Mouse (Mus musculus) hindbrain, embryonic 12.5 days (tissue): Measurements from ENCODE around the gene Trhr2. TPM values are rescaled to one million over a fixed set of nuclear protein-coding genes. Genes with fewer than 3 reads are reported as not detected.

Source experiments
- ATAC-seq: fragments of 200-750 bp; cut with Nextera tagmentation; 2 replicates; pipeline ENCODE4 v1.8.0; 2017; ENCODE audit warnings: moderate TSS enrichment; ENCODE audit not compliant: low FRiP score
- H3K27ac ChIP-seq: fragments of 300-500 bp; sonication (generic); 2 replicates; pipeline ENCODE4 v1.5.1; 2016; ENCODE audit warnings: mild to moderate bottlenecking
- H3K27me3 ChIP-seq: fragments of 300-500 bp; sonication (generic); 2 replicates; pipeline ENCODE4 v1.6.1; 2016; ENCODE audit warnings: mild to moderate bottlenecking
- H3K36me3 ChIP-seq: fragments of 300-500 bp; sonication (generic); 2 replicates; pipeline ENCODE4 v1.6.1; 2016; ENCODE audit warnings: mild to moderate bottlenecking
- H3K4me1 ChIP-seq: fragments of 300-500 bp; sonication (generic); 2 replicates; pipeline ENCODE4 v1.6.1; 2016
- H3K4me2 ChIP-seq: fragments of 300-500 bp; sonication (generic); replicated peaks from 2 replicates; pipeline ENCODE4 v1.6.1; 2016; ENCODE audit warnings: mild to moderate bottlenecking
- H3K4me3 ChIP-seq: fragments of 300-500 bp; sonication (generic); 2 replicates; pipeline ENCODE4 v1.5.1; 2016; ENCODE audit warnings: mild to moderate bottlenecking
- H3K9ac ChIP-seq: fragments of 300-500 bp; sonication (generic); 2 replicates; pipeline ENCODE4 v1.6.1; 2016; ENCODE audit warnings: mild to moderate bottlenecking, moderate library complexity
- H3K9me3 ChIP-seq: fragments of 300-500 bp; sonication (generic); replicated peaks from 2 replicates; pipeline ENCODE4 v1.6.1; 2016; ENCODE audit warnings: mild to moderate bottlenecking
- WGBS: fragments of 180-500 bp; shearing (Covaris S2); methylation state at CpG from one replicate; pipeline ENCODE4 v1.1.7; 2016; 5-methylcytosine and 5-hydroxymethylcytosine counted together
- polyA plus RNA-seq: library from polyadenylated mRNA; unstranded; fragments of >200 nt; fragmentation: Nextera tagmentation; extraction: Ambion mirVana; gene quantifications from 2 replicates; pipeline ENCODE4 v1.2.1, GENCODE M21; 2016

Gene Trhr2
- polyA plus RNA-seq, 1 experiment from 2014 or later: not detected

DNA sequence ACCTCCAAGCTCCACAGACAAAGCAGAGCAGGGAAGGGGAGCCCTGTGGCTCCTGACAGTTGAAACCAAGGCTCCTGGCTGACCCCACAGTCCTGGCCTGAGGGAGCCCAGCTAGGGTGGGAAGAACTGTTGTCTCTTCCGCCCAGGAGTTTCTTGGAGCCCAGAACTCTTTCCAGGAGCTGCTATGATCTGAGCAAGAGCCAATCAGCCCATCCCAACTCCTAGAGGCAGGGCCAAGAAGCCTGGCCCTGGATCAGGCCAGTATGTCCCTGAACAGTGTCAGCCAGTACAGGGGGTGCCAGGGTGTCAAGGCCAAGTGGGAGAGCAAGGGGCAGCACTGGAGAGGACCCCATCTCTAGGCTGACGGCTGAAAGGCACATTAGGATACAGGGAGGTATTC is 48.0 kb downstream of the Trhr2 start:
- H3K36me3 ChIP-seq: no peaks in the 10 kb centered on the region
- no peak overlapping the region for H3K27ac ChIP-seq
- no peak for ATAC-seq
- no peaks in the 10 kb centered on the region; the same call in 1 of the 2 replicates for H3K27me3 ChIP-seq
- WGBS: 69% methylated on average over 2 of the region's 2 CpGs
- H3K4me3 ChIP-seq: no peak overlapping the region
- H3K4me2 ChIP-seq: no peak overlapping the region
- no peaks in the 10 kb centered on the region for H3K9me3 ChIP-seq
- peaks cover 20% of the 10 kb centered on the region for H3K4me1 ChIP-seq
- H3K9ac ChIP-seq: no peak overlapping the region

DNA sequence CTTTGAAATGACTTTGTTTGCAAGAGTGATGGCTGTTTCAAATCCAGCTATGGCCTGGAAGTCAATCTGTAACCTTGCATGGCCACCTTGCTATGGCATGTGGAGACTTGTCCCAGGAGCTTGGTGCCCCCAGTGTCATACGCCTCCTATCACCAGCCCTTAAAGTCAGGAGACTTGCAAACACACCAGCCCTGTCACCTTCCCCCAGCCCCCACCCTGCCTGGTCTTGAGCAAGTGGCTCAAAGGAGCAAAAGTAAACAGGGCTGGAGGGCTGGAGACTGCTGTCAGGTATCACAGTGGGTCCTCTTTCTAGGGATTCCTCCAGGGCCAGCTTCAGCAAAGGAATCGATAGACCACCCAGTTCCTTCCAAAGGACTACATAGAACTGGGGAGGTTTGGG is 49.4 kb downstream of the Trhr2 start:
- H3K4me1 ChIP-seq: peaks cover 24% of the 10 kb centered on the region
- 70% methylated on average over 2 of the region's 2 CpGs for WGBS
- no peak for ATAC-seq

DNA sequence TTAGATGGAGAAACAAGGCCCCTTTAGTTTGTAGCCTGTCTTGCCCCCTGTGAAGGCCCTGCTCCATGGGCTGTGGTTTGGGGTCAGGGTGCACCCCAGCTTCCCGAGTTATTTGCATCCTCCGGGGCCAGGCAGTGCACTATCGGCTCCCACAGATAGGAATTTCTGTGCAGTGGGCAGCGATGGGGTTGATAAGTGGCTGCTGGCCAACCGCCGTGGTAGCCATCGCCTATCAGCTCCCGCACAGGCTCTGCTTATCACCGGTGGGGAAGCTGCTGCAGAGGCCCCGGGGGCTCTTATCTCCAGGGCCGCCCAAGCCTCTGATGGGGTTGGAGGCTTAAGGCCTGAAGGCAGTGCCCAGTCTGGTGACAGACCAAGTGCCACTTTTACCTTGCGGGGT is 51.3 kb downstream of the Trhr2 start:
- no peak overlapping the region for H3K9ac ChIP-seq
- H3K4me2 ChIP-seq: no peak overlapping the region
- H3K9me3 ChIP-seq: no peaks in the 10 kb centered on the region
- H3K27me3 ChIP-seq: no peaks in the 10 kb centered on the region
- no peak for ATAC-seq
- WGBS: 79% methylated on average over 12 of the region's 12 CpGs
- H3K36me3 ChIP-seq: no peaks in the 10 kb centered on the region
- peaks cover 20% of the 10 kb centered on the region for H3K4me1 ChIP-seq
- no peak overlapping the region for H3K4me3 ChIP-seq
- H3K27ac ChIP-seq: no peak overlapping the region

More for the DNA sequence above, 49.4 kb downstream of the Trhr2 start:
- Histone ChIP-seq H3K9ac (no peak overlapping the region), H3K9me3 (no peaks in the 10 kb centered on the region), H3K4me2 (no peak overlapping the region), H3K36me3 (no peaks in the 10 kb centered on the region), H3K27me3 (no peaks in the 10 kb centered on the region; the same call in 1 of the 2 replicates), H3K4me3 (no peak overlapping the region), H3K27ac (no peak overlapping the region)

DNA sequence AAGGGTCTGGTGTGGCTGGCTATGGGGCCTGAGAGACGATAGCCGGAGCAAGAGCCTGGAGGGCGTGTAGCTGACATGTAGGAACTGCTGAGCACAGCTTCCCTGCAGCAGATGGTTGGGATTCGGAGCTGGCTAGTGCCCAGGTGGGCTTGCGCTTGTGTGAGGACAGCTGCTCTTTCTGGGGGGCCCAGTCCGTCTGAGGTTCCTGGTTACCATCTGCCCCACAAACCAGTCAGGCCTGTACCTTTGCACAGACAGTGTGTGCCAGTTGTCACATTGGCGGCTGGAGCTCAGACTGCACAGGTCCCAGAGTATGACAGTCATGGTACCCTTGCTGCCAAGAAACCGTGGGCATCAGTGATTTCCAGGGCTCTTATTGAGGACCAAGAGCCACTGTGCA is 52.7 kb downstream of the Trhr2 start:
- Histone ChIP-seq H3K27ac (no peak overlapping the region), H3K9ac (no peak overlapping the region), H3K4me3 (no peak overlapping the region), H3K9me3 (no peaks in the 10 kb centered on the region), H3K4me1 (peaks cover 23% of the 10 kb centered on the region), H3K4me2 (no peak overlapping the region), H3K27me3 (no peaks in the 10 kb centered on the region), H3K36me3 (no peaks in the 10 kb centered on the region)
- 74% methylated on average over 8 of the region's 8 CpGs for WGBS
- ATAC-seq: no peak

Other genes with a start within 250 kb of the Trhr2 start
- gene Zfpm1, start 78.6 kb downstream of the Trhr2 start, polyA plus RNA-seq: 2.5 and 3.3 TPM in 2 replicates
- gene Zc3h18, start 15.9 kb upstream of the Trhr2 start, polyA plus RNA-seq: 64.0 and 64.4 TPM in 2 replicates
- gene Il17c, start 61.3 kb upstream of the Trhr2 start, polyA plus RNA-seq: not detected in 2 replicates
- gene Cyba, start 72.2 kb upstream of the Trhr2 start, polyA plus RNA-seq: 60.4 and 62.1 TPM in 2 replicates
- gene Mvd, start 82.7 kb upstream of the Trhr2 start, polyA plus RNA-seq: 46.9 and 48.4 TPM in 2 replicates
- gene Snai3, start 100.0 kb upstream of the Trhr2 start, polyA plus RNA-seq: not detected in 2 replicates
- 35.3 and 39.2 TPM in 2 replicates for gene Rnf166, start 115.3 kb upstream of the Trhr2 start, polyA plus RNA-seq
- 66.7 and 68.1 TPM in 2 replicates for gene Ctu2, start 115.4 kb upstream of the Trhr2 start, polyA plus RNA-seq
- gene Piezo1, start 190.6 kb upstream of the Trhr2 start, polyA plus RNA-seq: 8.9 TPM in 2 replicates
- 22.7 and 23.9 TPM in 2 replicates for gene Cdt1, start 207.3 kb upstream of the Trhr2 start, polyA plus RNA-seq
- gene Aprt, start 216.2 kb upstream of the Trhr2 start, polyA plus RNA-seq: 160 and 185 TPM in 2 replicates